Mouse (Mus musculus) induced T-regulatory cell, adult 2 months (primary cell): ENCODE results near the gene Plcb2.

ENCODE experiments used
- DNase-seq: peaks from one replicate; pipeline ENCODE4 v3.0.0-alpha.2; 2012; ENCODE audit warnings: low read depth

The Plcb2 gene

DNA sequence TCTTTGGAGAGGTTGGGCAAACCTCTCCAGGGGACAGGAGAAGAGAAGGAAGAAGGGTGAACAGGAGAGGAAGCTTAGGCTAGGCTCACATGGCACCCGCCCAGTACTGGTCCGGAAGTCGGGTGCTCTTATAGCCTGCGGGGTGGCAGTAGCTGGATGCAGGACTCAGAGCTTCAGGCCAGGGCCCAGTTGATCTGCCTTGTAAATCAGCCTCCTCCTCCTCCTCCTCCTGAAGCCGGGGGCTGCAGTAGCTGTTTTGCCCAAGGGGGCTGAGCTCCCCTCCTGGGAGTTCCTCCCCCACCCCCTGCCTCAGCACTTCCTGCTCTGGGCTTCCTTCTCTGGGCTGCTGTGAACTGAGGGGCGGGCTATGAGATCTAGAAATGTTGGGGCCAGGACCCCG, at the start of gene Plcb2:
Plcb2 (minus strand) TSS at position 102 of the 400 bp plus-strand sequence.
- peak; percentile 70 for DNase-seq

DNA sequence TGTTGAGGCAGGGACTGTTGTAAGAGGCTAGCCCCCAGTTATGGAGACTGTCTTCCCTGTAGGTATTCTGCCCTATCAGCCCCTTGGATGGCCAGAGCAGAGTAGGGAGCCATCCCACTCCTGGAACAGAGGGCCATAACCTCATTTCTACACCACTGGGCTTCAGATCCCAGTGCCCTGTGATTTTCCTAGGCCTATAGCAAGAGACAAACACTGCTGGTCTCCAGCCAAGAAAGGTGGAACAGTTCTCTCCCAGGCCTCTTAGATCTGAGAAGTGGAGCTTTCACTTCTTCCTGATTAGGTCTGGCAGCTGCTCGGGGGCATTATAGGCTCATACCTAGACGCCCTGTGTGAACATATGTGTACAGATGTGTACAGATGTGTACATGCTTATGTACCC, 48.1 kb upstream of the Plcb2 start:
- no peak for DNase-seq

GRCm38 (mm10) chr2:118775846-118776245, 47.6 kb upstream of the Plcb2 start:
- no peak for DNase-seq

- DNase-seq, result no peak
Observed at GRCm38 (mm10) chr2:118775396-118775795, 47.2 kb upstream of the Plcb2 start.

DNA sequence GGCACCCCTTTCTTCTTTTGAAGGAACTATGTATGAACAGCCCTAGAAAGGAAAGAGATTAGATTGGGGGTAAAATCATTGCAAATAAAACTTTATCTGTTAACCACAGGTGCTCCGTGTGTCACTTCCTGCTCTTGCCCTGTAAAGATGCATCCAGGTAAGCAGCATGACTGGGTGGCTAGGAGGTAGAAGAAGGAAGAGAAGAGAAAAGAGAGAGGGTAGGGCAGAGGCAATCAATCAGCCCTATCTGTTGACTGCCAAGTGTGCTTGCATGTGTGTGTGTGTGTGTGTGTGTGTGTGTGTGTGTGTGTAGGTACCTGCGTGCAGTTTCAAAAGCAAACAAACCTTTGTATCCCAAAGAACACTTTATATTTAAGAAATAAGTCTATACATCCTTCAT, 46.3 kb upstream of the Plcb2 start:
- no peak for DNase-seq

GRCm38 (mm10) chr2:118772158-118772874, 44.1 kb upstream of the Plcb2 start, which contains the start of gene Phgr1:
TSS of gene Phgr1 (plus strand) at chr2:118772769.
- no peak for DNase-seq

DNA sequence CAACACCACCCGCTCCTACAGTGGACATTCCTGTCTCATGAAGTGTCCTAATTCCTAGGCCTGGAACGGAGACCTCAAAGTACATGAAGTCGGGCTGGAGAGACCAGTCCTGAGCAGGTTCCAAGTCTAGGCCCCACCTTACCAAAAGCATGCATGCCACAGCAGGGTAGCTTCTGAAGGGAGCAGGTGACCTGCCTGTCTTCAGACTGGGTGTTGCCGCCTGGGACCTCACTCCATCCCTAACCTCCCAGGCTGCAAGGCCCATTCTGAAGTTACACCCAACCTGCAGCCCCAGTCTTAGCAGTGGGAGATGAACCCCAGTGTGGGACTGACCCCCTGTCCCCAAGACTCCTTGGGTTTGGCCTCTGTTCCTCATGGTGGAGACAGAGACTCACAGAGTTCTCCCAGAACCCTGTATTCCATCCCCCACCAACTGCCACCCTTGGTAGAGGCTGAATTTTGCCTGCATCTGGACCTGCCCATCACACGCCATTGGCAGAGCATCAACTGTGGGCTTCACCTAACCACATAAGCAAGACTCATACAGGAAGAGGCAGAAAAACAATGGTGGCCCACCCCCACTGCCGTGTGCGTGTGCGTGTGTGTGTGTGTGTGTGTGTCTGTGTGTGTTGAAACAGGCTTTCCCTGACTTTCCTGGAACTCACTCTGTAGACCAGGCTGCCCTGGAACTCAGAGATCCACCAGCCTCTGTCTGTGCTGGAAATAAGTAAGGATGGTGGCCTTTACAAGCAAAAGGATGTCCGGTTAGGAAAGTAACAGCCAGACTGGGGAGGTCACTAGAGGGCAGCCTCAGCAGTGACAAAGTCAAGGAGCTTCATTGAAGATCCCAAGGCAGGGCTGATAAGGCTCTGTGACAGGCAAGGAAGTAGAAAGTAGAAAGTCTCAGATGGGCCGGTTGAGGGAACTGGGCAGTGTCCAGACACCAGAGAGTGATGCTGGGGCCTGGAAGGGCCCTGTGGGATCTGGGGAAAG, 38.1 kb upstream of the Plcb2 start:
- no peak for DNase-seq

DNA sequence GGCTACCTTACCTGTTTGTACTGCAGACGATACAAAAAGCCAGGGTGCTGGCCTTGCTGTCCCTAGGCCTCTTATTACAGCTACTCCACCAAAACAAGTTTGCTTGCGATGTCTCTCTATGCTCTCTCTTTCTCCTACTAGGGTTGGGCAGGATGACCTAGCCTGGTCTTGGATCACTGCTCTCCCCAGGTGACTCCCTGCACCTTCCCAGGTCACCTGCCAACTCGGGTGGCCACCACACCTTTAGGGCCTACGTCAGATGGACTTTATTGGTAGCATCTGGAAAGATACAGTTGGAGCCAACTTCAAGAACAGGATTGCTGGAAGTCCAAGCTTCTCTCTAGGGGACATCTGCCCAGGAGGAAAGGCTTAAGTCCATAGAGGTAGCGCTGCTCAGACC, 36.6 kb upstream of the Plcb2 start:
- DNase-seq, result no peak

DNA sequence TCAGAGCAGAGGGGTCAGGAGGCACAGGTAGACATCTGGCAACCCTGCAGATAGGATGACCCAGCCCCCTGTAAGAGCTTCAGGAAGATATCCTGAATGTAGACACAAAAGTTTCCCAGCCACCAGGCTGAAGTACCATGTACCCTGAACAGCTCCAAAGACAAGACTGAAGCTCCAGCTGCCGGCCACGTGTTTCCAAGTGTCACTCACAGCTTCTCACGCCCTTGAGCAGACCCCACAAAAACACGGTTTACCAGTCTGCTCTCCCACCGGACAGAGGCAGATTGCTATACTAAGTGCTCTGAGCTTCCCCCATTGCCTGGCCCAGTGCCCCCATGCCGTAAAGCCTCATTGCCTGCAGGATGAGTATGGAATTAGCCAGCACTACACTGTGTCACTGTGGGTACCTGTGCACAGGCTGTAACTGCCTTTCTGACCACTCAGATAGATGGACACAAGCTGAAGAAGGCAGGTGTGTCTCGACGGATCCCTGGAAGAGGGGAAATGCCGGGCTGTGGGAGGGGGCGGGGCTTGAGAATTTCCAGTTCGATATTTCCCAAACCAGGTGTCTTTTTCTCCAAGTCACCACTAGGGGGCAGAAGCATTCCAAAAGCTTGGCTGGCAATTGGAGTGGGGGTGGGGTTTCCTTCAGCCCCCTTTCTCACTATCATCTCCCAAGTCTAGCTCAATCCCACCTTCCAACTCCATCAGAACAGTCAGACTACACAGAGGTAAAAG, 36.0 kb upstream of the Plcb2 start:
- DNase-seq, result peak; percentile 67

DNA sequence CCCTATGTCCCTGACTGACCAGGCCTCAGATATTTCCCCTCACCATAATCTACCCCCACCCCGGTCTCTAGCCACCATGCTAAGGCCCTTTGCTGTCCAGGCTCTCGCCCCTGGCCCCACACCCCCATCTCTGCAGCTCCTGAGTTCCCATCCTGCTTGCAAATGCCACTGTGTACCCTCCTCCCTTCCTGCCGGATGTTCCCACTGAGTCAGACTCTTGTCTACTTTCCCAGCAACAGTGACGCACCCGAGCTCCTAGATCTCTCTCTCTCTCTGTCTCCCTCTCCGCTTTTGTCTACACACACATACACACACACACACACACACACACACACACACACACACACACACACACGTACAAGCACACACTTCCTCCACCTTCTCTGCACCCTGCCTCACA, 35.2 kb upstream of the Plcb2 start:
- DNase-seq, result no peak

DNA sequence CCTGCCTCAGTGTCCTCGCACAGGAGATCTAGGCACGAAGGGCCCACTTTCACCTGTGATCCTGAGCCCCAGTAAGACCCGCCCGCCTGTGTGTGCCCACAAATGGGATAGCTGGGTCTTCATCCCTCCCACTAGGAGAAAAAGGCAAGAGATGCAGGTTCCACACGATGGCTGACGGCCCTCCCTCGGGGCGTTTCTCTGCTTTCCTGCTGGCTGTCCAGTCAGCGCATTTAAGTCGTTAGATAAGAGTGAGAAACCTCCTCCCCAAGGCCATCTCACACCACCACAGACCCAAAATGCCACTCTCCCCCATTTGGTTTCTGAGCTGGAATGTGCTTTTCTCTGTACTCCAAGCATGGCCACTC, 34.5 kb upstream of the Plcb2 start:
- DNase-seq, result no peak

DNA sequence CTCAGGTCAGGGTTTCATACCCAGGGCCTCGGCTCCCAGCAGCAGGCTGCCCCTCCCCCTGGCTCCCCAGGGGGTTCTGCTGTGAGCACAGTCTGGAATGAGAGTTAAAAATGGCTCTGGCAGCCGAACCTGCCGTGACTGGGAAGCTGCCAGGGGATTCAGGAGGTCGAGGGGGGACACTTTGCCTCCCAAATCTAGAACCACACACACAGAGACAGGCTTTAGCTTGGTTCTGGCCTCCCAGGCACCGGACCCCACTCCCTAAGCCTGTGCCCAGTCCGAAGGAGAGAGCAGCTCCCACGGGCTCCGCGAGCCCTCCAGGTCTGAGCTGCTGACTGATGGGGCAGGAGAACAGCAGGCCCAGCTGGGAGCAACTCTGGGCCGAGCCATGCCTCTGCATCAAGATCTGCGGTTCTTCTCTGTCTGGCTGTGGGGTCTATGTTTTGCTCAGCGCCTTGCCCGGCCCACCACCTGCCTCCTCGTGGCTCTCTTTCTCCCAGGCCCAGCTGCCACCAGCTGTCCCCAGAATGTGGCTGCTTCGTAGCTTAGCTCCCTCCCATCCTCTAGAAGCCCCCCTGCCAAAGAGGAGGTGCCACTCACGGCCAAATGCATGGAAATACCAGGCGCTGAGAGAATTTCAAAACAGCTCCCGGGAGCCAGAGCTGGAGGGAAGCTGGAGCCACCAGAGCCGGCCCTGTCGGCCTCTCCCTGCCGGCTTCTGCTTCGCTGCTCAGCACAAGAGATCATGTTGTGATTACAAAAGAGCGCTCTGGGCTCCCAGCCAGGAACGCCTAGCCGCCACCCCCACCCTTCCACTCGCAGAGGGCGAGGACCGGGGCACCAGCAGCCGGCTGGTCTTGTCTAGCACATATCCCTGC, 33.9 kb upstream of the Plcb2 start, which contains the start of gene Ccdc9b:
Ccdc9b (minus strand) TSS at position 756 of the 878 bp plus-strand sequence.
- no peak for DNase-seq

- DNase-seq, result no peak
Observed at GRCm38 (mm10) chr2:118761358-118761757, 33.1 kb upstream of the Plcb2 start.

DNA sequence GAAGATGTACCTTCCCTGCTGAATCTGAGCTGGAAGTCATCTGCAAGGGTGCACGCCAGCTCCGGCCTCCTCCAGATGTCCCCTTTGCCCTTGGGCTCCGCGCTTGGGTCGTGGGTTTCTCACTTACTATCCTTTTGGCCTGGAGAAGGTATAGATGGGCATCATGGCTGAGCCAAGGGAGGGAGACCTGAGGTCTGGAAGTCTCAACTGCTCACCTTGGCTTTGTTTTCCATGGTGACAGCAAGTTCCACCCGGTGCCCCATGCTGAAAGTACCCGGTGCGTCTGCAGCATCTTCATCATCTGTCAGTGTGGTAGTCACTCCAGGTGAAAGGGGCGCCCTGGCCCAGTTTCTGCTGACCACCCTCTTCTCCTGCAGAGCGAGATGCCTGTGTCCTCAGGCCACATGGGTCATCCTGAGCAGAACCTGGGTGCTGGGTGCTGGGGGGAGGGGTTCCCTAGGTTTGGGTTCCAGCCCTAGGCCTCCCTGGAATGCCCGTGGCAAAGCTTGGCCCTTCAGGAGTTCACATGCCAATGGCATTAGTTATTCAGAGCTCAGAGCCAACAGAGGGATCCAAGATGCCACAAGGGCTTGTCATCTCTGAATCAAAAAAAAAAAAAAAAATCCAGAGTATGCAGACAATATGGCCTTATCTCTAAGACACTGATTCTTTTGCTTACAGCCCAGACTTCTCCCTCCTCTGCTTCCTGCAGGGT, 32.2 kb upstream of the Plcb2 start:
- no peak for DNase-seq

DNA sequence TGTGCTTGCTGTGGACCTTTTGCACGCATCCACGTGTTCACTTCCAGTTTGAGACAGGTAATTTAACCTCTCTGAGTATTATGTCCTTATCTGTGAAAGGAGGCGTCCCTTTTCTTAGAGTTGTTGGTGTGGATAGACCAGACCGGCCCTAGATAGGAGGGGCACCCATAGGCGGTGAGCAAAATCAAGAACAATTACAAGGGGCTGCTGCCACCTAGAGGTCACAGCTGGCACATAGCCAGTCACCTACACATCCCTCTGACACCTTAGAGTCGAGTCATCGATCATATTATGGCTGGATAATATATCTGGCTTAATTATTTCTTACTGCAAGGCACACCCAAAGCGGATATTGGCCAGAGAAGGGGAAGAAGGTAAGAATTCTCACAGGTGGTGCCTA, 31.6 kb upstream of the Plcb2 start:
- DNase-seq, result peak; percentile 82

DNA sequence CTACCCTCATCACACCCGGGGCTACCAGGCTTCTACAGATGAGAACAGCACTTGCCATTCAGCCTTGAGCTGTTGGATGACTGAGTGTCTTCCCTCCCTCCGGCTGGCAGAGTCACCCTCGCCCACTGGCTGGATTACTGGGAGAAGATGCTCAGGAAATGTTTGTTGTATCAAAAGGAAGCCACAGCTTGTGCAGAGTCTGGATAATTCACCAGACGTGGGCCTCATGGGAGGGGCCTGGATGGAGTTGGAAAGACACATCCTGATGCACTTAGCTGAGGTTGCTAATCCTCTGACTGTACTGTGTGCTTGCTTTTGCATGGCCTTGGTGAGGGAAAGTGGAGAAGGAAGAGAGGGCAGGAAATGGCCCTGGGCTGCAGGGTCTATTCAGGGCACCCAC, 27.9 kb upstream of the Plcb2 start:
- DNase-seq, result no peak

DNA sequence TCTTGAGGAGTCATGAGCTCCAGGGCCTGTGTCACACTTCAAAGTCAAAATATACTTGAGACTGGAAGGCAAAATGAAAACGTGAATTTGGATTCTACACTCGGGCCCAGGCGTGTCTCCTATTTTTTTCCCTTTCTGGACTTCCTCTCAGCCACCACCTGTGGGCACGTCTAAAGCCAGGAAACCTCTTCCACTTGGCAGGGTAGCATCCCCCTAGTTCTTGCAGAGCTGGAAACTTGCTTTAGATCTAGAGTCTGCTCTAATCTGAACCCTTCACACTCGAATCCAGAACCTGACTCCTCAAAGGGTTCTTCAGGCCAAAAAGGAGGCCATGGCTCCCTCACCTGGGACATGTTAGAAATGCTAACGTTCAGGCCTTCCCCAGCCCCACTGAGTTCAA, 27.2 kb upstream of the Plcb2 start:
- no peak for DNase-seq

- no peak for DNase-seq
Observed at GRCm38 (mm10) chr2:118754143-118754542, 25.9 kb upstream of the Plcb2 start.

GRCm38 (mm10) chr2:118752792-118753108, 24.5 kb upstream of the Plcb2 start:
- DNase-seq, result no peak

DNA sequence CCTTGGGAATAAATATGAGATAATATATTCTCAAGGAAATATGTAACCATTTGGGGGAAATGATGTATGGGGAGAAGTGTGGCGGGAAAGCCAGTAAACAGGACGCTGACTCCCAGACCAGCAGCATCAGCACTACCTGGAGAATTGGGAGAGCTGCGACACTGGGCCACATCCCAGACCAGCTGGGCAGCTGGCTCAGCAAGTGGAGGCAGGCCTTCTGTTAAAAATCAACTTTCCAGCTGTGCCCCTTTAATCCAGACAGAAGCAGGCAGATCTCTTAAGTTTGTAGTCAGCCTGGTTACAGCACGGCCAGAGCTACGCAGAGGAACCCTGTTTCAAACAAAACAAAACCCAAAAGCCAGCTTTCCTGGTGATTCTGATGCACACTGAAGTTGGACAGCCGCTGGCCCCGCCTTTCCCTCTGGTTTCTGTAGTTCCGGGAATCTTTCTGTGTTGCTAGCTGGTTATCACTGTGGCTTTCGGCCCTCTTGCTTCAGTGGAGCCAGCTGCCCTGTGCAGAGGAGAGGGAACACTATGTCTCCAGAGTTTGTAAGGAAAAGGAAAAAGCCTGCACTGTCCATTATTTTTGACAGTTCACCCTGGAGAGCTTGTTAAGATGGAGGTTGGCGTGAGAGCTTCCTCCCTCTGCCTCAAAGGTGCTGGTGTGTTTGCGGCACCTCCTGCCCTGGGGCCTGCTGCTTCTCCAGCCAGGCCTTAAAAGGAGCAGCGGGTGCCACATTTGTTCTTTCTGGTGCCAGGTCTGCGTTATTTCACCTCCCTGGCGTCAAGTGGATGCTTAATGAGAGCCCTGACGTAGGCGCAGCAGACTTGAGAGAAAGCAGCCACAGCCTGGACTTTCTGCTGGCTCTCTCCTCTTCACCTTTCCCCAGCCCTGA, 23.9 kb upstream of the Plcb2 start:
- DNase-seq, result no peak
